Mouse (Mus musculus): Measurements from ENCODE around the gene Rpl24. TPM values are rescaled to one million over a fixed set of nuclear protein-coding genes. Genes with fewer than 3 reads are reported as not detected.

Rpl24 gene
- polyA plus RNA-seq, 1 experiment from 2014 or later: 731 TPM

Other genes with a start within 250 kb of the Rpl24 start
- gene Nfkbiz, start 127.4 kb upstream of the Rpl24 start, polyA plus RNA-seq (2016; fragmentation: Nextera tagmentation; extraction: Ambion mirVana): 1.1 and 1.4 TPM in 2 replicates
- gene Nxpe3, start 71.0 kb upstream of the Rpl24 start, polyA plus RNA-seq (2016; fragmentation: Nextera tagmentation; extraction: Ambion mirVana): 0.77 TPM in 2 replicates
- gene Cep97, start 31.4 kb upstream of the Rpl24 start, polyA plus RNA-seq (2016; fragmentation: Nextera tagmentation; extraction: Ambion mirVana): 15.9 and 17.2 TPM in 2 replicates
- 15.3 and 15.8 TPM in 2 replicates for gene Zbtb11, start 7.6 kb downstream of the Rpl24 start, polyA plus RNA-seq (2016; fragmentation: Nextera tagmentation; extraction: Ambion mirVana)
- 258 and 310 TPM in 2 replicates for gene Pcnp, start 63.5 kb downstream of the Rpl24 start, polyA plus RNA-seq (2016; fragmentation: Nextera tagmentation; extraction: Ambion mirVana)
- 25.5 and 29.0 TPM in 2 replicates for gene Trmt10c, start 71.5 kb downstream of the Rpl24 start, polyA plus RNA-seq (2016; fragmentation: Nextera tagmentation; extraction: Ambion mirVana)
- gene Senp7, start 82.1 kb downstream of the Rpl24 start, polyA plus RNA-seq (2016; fragmentation: Nextera tagmentation; extraction: Ambion mirVana): 32.5 and 35.7 TPM in 2 replicates
- gene Impg2, start 238.0 kb downstream of the Rpl24 start, polyA plus RNA-seq (2016; fragmentation: Nextera tagmentation; extraction: Ambion mirVana): 0.07 TPM in 2 replicates